Mouse (Mus musculus) frontal cortex, postnatal 36 days (tissue): ENCODE measurements around the gene Tnfrsf1a.
A peak's percentile ranks its signal among the peaks of the same experiment; 100 is the strongest.
"Not testable (repeated sequence)": the region's sequence is repeated elsewhere in the genome, so short reads cannot be mapped to it uniquely, and the experiment has no call there.

Experiments used
- DNase-seq, 2 experiments: peaks; one replicate each; pipeline ENCODE4 v3.0.0; 2022; ENCODE audit warnings: low spot score in 2 of 2

The Tnfrsf1a gene

DNA sequence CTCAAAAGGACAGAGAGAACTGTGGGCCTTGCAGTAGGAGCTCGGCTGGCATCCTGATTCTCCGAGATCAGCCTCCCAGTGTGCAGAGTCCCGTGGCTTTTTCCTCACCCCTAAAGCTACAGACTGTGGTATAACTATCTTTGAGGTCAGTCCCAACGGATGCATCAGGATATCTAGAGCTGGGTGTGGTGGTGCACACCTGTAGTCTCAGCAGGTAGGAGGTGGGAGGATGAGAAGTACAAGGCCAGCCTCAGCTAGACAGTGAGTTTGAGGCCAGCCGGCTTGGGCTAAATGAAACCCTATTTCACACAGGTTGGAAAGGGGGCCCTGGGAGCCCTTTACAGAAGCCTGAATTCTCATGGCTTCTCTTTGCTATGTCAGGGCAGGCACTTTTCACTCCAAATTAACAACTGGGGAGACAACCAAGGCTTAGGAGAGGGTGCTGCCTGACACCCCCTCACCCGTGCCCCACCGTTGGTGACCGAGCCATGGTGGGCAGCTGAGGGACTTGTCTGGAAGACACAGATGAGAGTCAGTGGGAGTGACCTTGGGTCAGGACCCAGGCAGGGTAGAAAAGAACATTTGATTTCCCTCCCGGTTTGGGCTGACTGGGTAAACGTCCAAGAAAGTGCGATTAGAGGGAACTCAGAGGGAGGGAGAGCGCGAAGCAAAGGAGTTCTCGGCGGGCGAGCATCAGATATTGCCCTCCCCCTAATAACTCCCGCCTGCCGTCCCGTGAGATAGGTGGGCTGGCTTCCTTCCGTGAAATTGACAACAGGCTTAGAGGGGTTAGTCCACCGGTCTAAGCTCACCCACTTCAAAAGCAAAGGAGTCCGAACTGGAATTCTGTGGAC, at the start of gene Tnfrsf1a:
Gene Tnfrsf1a, plus strand, starts transcription at position 642 of the 854 bp plus-strand sequence.
- DNase-seq = no peak

DNA sequence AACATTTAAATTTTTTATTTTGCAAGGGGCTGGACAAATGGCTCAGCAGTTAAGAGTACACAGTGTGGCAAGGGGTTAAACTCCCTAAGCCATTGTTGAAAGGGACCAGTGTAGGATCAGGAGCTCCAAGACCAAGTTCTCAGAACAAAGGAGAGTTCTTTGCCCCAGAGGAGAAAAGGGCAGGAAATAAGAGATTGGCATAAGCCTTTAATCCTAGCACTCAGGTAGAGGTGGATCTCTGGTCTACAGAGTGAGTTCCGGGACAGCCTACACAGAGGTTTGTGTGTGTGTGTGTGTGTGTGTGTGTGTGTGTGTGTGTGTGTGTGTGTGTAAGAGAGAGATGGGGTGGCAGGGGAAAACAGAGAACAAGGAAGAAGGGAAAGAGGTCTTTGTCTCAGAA, 48.2 kb upstream of the Tnfrsf1a start:
- DNase-seq = no peak

GRCm38 (mm10) chr6:125302231-125302982, 46.8 kb upstream of the Tnfrsf1a start:
- DNase-seq = no peak

DNA sequence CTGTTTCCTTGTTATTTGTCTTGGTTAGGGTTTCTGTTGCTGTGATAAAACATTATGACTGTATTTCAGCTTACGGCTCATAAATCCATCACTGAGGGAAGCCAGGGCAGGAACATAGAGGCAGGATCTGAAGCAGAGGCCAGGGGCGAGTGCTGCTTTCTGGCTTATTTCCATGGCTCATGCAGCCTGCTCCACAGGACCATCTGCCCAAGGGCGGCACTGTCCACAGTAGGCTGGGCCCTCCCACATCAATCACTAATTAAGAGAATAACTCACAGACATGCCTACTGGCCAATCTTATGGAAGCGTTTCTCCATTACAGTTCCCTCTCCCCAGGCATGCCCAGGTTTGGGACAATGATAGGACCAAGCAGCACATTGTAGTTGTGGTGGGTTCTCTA, 45.9 kb upstream of the Tnfrsf1a start:
- DNase-seq = no peak

DNA sequence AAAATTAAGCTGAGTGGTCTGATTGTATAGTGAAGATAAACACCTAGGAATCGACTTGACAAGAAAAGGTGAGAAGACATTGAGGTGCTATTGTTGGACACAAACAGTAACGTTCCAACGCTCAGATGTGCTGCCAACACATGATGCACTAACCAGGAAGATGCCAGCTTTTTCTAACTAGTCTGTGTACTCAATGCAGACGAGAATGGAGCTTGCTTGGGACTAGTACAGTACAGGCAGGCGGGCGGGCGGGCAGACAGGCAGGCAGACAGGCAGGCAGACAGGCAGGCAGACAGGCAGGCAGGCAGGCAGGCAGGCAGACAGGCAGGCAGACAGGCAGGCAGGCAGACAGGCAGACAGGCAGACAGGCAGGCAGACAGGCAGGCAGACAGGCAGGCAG, 44.8 kb upstream of the Tnfrsf1a start:
- not testable (repeated sequence) for DNase-seq

GRCm38 (mm10) chr6:125305465-125305864, 43.7 kb upstream of the Tnfrsf1a start:
- no peak for DNase-seq

- no peak for DNase-seq
Observed at GRCm38 (mm10) chr6:125307091-125307490, 42.1 kb upstream of the Tnfrsf1a start.

DNA sequence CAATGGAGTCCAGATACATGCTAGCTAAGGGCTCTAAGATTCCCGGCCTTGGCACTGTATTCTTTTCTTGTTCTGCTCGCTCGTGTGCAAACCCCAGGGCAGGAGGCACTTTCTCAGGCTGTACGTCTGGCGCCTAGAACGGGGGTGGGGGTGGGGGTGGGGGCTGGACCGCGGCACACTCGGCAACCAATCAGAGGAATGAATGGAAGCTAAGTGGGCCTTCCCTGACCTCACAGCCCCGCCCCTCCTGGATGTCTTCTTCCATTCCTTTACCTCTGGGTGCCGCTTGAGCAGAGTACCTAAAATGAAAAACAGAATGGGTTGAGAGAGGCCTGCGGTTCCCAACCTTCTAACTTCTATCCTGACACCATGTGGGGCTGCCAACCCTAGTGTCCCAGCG, 40.2 kb upstream of the Tnfrsf1a start:
- DNase-seq = no peak

DNA sequence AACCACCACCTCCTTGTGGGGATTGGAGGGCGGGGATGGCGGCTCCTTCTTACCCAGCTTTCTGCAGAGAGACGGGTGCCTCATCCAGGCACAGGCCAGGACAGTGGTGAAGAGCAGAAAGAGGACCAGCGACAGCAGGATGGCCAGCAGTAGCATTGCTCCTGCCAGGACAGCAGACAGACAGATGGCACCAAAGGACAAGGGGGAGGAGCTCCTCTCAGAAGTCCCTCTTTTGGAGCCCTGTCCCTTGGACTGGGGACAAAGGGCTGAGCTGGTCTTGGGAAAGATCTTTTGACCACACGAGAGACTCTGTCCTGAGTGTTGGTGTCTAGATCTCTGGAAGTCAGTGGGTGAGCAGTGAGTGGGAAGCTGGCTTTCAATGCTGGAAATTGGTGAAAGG, 39.8 kb upstream of the Tnfrsf1a start:
- DNase-seq = no peak

DNA sequence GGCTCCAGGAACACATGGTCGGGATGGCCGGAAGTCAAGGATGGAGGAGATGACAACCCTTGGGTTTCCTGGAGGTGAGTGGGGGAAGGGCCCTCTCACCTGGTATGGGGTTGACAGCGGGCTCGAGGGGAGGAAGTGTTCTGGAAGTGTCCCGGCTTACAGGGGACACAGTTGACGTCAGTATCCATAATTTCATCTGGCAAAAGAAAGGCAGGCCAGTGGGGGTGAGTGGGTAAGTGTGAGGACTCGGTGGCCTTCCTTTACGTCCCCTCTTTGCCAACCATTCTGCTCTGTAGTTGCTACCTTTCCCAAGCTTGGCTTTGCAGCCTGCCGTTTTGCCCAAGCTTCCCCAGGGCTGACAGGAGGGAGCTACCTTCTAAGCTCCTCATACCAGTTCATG, 37.0 kb upstream of the Tnfrsf1a start:
- no peak for DNase-seq

DNA sequence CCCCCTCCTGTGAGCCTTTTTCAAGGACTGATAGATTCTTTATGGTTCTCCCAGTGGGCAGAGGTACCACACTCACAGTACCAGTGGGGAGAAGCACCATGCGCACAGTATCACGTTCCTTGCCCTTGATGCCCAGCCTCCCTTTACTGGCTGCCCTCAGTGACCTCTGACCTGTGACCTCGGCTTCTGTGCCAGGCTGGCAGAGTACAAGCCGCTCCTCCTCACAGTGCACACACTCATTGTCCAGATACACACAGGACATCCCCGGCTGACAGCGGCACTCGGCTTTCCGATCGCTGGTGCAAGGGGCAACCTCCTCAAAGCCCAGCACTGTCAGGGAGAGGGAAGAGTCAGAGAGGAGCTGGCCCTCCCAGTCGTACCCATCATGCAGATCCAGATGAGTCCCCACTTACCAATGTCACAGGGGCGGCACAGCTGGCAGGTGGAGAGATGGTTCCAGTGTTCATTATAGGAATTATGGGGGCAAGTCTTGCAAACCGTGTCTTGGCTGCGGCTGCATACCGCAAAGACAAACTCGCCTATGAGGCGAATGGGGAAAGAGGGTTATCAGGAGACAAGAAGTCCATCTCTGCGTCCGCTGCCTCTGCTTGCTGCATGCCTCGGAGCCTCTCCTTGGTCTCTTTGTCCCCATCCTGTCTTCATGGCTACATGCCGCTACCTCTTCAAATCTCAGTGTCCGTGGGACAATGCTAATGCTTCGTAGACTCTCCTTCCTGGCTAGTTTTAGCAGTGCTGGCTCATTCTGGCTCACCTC, 36.4 kb upstream of the Tnfrsf1a start:
- no peak for DNase-seq

- peak in 1 of 2 experiments; percentile 17 for DNase-seq
Observed at GRCm38 (mm10) chr6:125313546-125314230, 35.5 kb upstream of the Tnfrsf1a start, which contains the start of gene Ltbr. Ltbr (minus strand) TSS chr6:125313885.

DNA sequence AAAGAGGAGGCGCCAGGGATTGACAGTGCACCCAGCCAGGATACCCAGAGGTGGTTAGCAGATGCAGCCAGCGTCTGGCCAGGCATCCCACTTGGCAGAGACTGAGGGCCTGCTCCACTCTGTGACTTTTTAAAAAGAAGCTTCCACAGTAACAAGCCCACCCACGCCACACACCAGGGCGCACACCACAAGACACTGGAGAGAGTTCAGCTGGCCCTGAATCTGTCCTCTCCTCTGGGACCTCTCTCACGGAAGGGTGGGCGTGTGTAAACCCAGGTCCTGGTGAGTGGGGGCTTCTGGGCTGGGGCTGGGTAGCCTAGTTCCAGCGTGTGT, 35.0 kb upstream of the Tnfrsf1a start:
- DNase-seq = no peak

- no peak for DNase-seq
Observed at GRCm38 (mm10) chr6:125314746-125315145, 34.4 kb upstream of the Tnfrsf1a start.

- DNase-seq = no peak
Observed at GRCm38 (mm10) chr6:125317077-125317476, 32.1 kb upstream of the Tnfrsf1a start.

GRCm38 (mm10) chr6:125318981-125319918, 29.9 kb upstream of the Tnfrsf1a start:
- no peak for DNase-seq

GRCm38 (mm10) chr6:125319919-125320296, 29.3 kb upstream of the Tnfrsf1a start:
- no peak for DNase-seq

GRCm38 (mm10) chr6:125320323-125320722, 28.8 kb upstream of the Tnfrsf1a start, which contains the start of gene Scnn1a:
Scnn1a (plus strand) TSS chr6:125320659.
- no peak for DNase-seq

DNA sequence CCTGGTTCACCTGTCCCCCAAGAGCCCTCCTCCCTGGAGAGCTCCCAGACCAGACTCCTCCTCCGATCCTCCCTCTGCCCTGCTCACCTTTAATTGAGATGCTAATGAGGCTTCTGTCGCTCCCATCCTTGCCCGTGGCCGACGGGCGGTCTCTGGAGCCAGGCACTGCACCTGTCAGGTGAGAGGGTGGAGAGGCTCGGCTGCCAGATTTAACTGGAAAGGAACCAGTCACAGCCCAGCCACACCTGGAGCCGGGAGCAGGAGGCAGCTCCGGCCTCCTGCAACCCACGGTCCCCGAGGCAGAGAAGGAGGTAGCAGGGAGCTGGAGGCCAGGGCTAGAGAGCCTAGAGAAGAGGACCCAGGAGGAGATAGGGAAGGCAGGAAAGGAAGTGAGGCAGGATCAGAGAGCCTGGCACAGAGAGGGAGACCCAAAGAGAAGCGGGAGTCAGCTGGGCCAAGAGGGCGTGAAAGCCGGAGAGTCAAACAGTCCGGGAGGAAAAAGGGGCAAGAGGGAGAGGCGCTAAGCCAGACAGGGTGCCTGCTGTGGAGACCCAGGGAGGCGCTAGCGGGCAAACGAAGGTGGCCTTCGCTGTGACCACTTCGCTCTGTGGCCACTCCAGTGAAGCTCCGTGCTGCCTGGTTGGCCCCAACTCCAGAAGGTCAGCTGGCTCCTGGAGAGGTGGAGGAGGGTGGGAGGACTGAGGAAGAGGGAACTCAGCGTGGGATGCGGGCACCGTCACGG, 27.9 kb upstream of the Tnfrsf1a start:
- no peak for DNase-seq

GRCm38 (mm10) chr6:125322794-125323193, 26.4 kb upstream of the Tnfrsf1a start:
- no peak for DNase-seq
